Mouse (Mus musculus): ENCODE results near the gene Hdac5.

DNA sequence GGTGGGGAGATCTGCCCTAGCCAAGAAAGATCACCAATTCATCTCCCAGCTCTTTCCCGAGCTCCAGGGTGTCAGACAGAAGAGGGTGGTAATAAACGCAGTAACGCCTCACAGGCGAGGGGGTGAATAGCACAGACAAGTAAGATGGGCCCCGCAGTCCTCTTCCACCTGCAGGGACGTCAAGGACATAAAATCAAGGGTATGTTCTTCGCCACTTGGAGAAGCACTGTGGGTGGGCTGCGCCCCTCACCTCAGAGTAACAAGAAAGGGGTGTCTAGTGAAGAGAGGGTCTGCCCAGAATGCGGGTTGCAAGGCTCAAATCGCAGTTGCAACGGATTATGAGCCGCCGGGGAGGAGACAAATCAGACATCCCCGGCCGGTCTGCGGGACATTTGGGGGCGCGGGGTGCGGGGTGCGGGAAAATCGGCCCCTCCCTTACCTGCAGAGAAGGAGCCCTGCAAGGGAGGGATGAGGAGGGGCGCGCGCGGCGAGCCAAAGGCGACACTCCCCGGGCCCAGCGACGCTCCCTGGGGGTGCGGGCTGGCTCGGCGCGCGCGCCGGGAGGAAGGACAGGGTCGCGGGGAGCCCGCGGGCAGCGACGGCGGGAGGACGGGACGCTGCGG lies 524 bp downstream of the Hdac5 start:
- TF ChIP-seq CTCF (IDR thresholded peaks at IDR 0.05; ENCODE audit: extremely low read depth, insufficient read depth, low read length) = no peak
- TF ChIP-seq POLR2A (IDR thresholded peaks at IDR 0.05; ENCODE audit: extremely low read depth, insufficient read depth, low read length) = no peak
